In the genomic region with DNA sequence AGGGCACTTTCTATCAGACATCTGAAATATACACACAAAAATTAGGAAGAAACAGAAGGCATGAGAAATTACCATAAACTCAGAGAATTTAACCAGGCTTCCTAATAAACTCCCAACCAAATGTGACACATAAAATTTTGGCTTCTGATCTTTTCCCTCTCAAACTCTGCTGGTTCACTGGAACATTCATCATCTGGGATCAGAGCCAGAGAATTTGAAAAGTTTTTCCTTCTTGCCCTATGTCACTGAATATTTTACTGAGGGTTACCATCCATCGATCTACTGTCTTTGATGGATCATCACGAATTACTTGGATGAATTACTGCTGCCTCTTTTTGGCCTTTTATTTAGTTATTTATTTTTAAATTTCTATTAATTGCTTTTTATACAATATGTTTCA, we compare ENCODE assay signal across 31 mouse cellular contexts.
"Had no signal": no experiment of that assay in that cellular context is flagged by ENCODE, and none has a peak within 500 bp of the region (broad histone marks: within the 10 kb centered on the region; RNA-seq: fewer than 3 reads in every experiment).

No protein-coding gene starts in this region.

- H3K4me2 ChIP-seq: limb, embryonic 12.5 days; limb, embryonic 13.5 days; limb, embryonic 15.5 days; liver, embryonic 11.5 days; liver, embryonic 13.5 days; liver, embryonic 15.5 days; lung, embryonic 14.5 days; lung, embryonic 15.5 days; midbrain, embryonic 11.5 days; midbrain, embryonic 12.5 days; midbrain, embryonic 13.5 days; midbrain, embryonic 15.5 days; neural tube, embryonic 12.5 days had no signal

- ATAC-seq: liver, postnatal 0 days; lung, postnatal 0 days; midbrain, embryonic 13.5 days; midbrain, embryonic 15.5 days; midbrain, embryonic 16.5 days had no signal

- DNase-seq: left cerebral cortex, postnatal 4 days; liver; liver, embryonic 13.5 days; liver, postnatal 0 days; lung, adult 18-20 months; lung, adult 2 months; lung, embryonic 14.5 days; lung, postnatal 10 days; lung, postnatal 14 days; lung, postnatal 36 days; lung, postnatal 4 days; midbrain, embryonic 14.5 days had no signal

- H3K4me1 ChIP-seq: limb, embryonic 10.5 days; limb, embryonic 12.5 days; limb, embryonic 13.5 days; limb, embryonic 15.5 days; liver, embryonic 13.5 days; liver, embryonic 15.5 days; lung, embryonic 15.5 days; megakaryocyte, embryonic 14.5 days; midbrain, embryonic 10.5 days; midbrain, embryonic 12.5 days; midbrain, embryonic 13.5 days; midbrain, embryonic 15.5 days; neural tube, embryonic 12.5 days had no signal

- H3K27ac ChIP-seq: limb, embryonic 10.5 days; limb, embryonic 12.5 days; limb, embryonic 13.5 days; limb, embryonic 15.5 days; liver, embryonic 13.5 days; liver, embryonic 14.5 days; liver, embryonic 15.5 days; lung, embryonic 15.5 days; macrophage; midbrain, embryonic 10.5 days; midbrain, embryonic 12.5 days; midbrain, embryonic 13.5 days; midbrain, embryonic 15.5 days; neural tube, embryonic 12.5 days had no signal

- H3K9ac ChIP-seq: limb, embryonic 12.5 days; limb, embryonic 13.5 days; limb, embryonic 15.5 days; liver, embryonic 13.5 days; liver, embryonic 14.5 days; liver, embryonic 15.5 days; liver, postnatal 0 days; lung, embryonic 14.5 days; lung, embryonic 15.5 days; midbrain, embryonic 12.5 days; midbrain, embryonic 13.5 days; midbrain, embryonic 15.5 days; neural tube, embryonic 12.5 days had no signal

- H3K4me3 ChIP-seq: limb, embryonic 10.5 days; limb, embryonic 12.5 days; limb, embryonic 13.5 days; limb, embryonic 15.5 days; liver, embryonic 13.5 days; liver, embryonic 15.5 days; lung, embryonic 15.5 days; megakaryocyte, embryonic 14.5 days; midbrain, embryonic 10.5 days; midbrain, embryonic 12.5 days; midbrain, embryonic 13.5 days; midbrain, embryonic 15.5 days; myocyte; neural tube, embryonic 12.5 days had no signal

- H3K36me3 ChIP-seq: limb, embryonic 10.5 days; limb, embryonic 12.5 days; limb, embryonic 13.5 days; limb, embryonic 15.5 days; liver, embryonic 13.5 days; liver, embryonic 15.5 days; lung, embryonic 15.5 days; midbrain, embryonic 10.5 days; midbrain, embryonic 12.5 days; midbrain, embryonic 13.5 days; midbrain, embryonic 15.5 days; neural tube, embryonic 12.5 days had no signal

- H3K27me3 ChIP-seq: limb, embryonic 12.5 days; limb, embryonic 13.5 days; limb, embryonic 15.5 days; liver, embryonic 13.5 days; liver, embryonic 15.5 days; lung, embryonic 15.5 days; megakaryocyte, embryonic 14.5 days; midbrain, embryonic 12.5 days; midbrain, embryonic 13.5 days; midbrain, embryonic 15.5 days; neural tube, embryonic 12.5 days had no signal

- H3K9me3 ChIP-seq: limb, embryonic 10.5 days; limb, embryonic 12.5 days; limb, embryonic 13.5 days; limb, embryonic 15.5 days; liver, embryonic 15.5 days; lung, embryonic 15.5 days; midbrain, embryonic 10.5 days; midbrain, embryonic 12.5 days; midbrain, embryonic 13.5 days; midbrain, embryonic 15.5 days; neural tube, embryonic 12.5 days had no signal
